Mouse (Mus musculus): ENCODE data around the gene Egflam.

DNA sequence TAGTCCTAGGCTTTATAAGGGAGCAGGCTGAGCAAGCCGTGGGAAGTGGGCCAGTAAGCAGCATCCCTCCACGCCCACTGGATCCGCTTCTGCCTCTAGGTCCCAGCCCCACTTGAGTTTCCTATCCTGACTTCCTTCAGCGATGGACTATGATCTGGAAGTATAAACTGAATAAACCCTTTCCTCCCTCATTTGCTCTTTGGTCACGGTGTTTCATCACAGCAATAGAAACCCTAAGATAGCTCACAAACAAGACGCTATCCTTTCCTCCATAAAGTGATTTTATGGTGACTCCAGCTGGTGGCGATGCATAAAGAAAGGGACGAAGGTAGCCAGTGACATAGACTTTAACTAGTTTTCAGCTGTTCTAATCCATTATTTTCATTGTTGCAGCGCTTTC lies 134.9 kb downstream of the Egflam start:
- TF ChIP-seq POLR2A (IDR thresholded peaks at IDR 0.05; ENCODE audit: borderline replicate concordance, extremely low read depth, low read depth, low read length), result no peak
- no peak for TF ChIP-seq CTCF (IDR thresholded peaks at IDR 0.05; ENCODE audit: insufficient read depth, low read length)
